Mouse (Mus musculus) adrenal gland, postnatal 0 days (tissue): ENCODE results near the gene Pnliprp1. TPM values are rescaled to one million over a fixed set of nuclear protein-coding genes. Genes with fewer than 3 reads are reported as not detected.

Source experiments
- polyA plus RNA-seq: library from polyadenylated mRNA; unstranded; fragments of >200 nt; fragmentation: Nextera tagmentation; extraction: Ambion mirVana; gene quantifications from 2 replicates; pipeline ENCODE4 v1.2.1, GENCODE M21; 2015

Gene Pnliprp1
- polyA plus RNA-seq = not detected in 2 replicates

DNA sequence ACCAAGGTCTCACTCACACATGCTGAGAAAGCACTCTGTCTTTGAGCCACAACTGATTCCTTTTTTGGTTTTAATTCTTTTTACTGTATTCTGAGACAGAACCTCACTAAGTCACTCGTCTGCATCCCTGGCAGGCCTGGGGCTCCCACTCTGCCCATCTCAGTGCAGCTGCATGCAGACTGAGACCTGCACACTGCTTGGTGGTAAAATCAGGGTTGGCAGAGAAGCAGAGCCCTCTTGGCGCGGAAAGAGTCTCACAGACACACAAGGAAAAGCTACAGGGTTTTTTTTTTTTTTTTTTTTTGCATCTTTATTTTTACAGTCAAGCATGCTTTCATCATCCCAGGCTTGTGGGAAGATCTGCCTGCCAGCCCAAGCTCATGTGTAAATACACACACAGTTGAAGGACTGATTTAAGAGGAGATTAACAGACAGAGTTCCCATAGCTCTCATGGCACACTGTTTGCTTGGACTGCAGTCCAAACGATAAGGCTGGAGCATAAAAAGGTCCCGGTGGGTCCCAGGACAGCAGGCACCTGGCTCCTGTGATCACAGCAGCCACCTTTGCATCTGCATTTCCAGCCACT, at the start of gene Pnliprp1:
Pnliprp1 (plus strand) TSS at position 443 of the 587 bp plus-strand sequence.

DNA sequence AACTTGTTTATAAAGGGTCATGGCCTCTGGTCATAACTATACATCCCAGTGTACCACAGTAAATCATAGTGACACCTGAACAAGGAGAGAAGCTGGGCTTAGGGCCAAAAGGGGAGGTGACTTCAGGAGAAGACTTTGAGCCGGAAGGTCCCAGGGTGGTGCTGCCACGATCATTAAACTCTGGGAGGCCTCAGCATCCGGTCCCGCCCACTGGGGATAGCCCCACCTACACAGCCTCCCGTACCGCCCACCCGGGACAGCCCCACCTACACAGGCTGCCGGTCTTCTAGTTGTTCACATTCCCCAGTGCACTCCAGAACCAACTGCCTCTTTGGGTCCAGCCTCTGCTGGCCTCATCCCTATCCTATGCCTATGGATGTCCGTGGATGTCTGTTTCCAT, 30.7 kb downstream of the Pnliprp1 start, which contains the start of gene Pnliprp2:
Pnliprp2 (plus strand) TSS at position 297 of the 400 bp plus-strand sequence.

Other genes with a start within 250 kb of the Pnliprp1 start
- gene Ccdc172, start 216.9 kb upstream of the Pnliprp1 start, polyA plus RNA-seq = not detected in 2 replicates
- not detected in 2 replicates for gene Pnlip, start 76.4 kb upstream of the Pnliprp1 start, polyA plus RNA-seq
- not detected in 2 replicates for gene Pnliprp2, start 30.8 kb downstream of the Pnliprp1 start, polyA plus RNA-seq
- gene 1700019N19Rik, start 65.6 kb downstream of the Pnliprp1 start, polyA plus RNA-seq = not detected in 2 replicates
- gene Eno4, start 214.5 kb downstream of the Pnliprp1 start, polyA plus RNA-seq = 0.37 TPM in 1 of 2 replicates, not detected in the other
- 16.5 and 17.7 TPM in 2 replicates for gene Hspa12a, start 214.8 kb downstream of the Pnliprp1 start, polyA plus RNA-seq